Mouse (Mus musculus): ENCODE results near the gene Adamts17. TPM values are rescaled to one million over a fixed set of nuclear protein-coding genes. Genes with fewer than 3 reads are reported as not detected.

Gene Adamts17
- total and polyA plus RNA-seq, 3 experiments, result not detected

GRCm38 (mm10) chr7:66812289-66812688 lies 27.2 kb upstream of the Adamts17 start:
- Histone ChIP-seq H3K4me2 (ENCODE audit: insufficient read depth, low read depth, poor library complexity, severe bottlenecking) (no peak overlapping the region), H3K4me3 (replicated peaks in 1 of 3; ENCODE audit: low read depth in 2 of 3, low read length in 2 of 3, poor library complexity in 1 of 3) (no peak overlapping the region), H3K9ac (ENCODE audit: insufficient read depth, low read depth) (no peak overlapping the region), H3K27ac (ENCODE audit: insufficient read depth, low read depth) (no peak overlapping the region), H3K27me3 (replicated peaks) (peaks cover 39% of the 10 kb centered on the region), H3K9me3 (replicated peaks; ENCODE audit: low read length) (no peaks in the 10 kb centered on the region), H3K36me3 (replicated peaks in 1 of 2; ENCODE audit: control insufficient read depth in 1 of 2, insufficient read depth in 1 of 2, low read length in 1 of 2) (no peaks in the 10 kb centered on the region), H3K79me2 (replicated peaks; ENCODE audit: control insufficient read depth, extremely low read depth, insufficient read depth, poor library complexity, severe bottlenecking) (no peaks in the 10 kb centered on the region), H3K4me1 (ENCODE audit: control insufficient read depth in 1 of 2, insufficient read depth in 2 of 2) (no peaks in the 10 kb centered on the region)
- in situ Hi-C loops (cut with MboI; ENCODE audit: low pct_ligation_motif_present, low pct_unique_long_range_greater_than_20kb, low sequenced_read_pairs), result no loop called here
- dilution Hi-C loops (cut with MboI; ENCODE audit: extremely low pct_ligation_motif_present, extremely low pct_unique_long_range_greater_than_20kb, low sequenced_read_pairs), result no loop called here
- DNase-seq (ENCODE audit: extremely low read depth), result no peak
- TF ChIP-seq IRF4 (IDR thresholded peaks at IDR 0.05; ENCODE audit: low read depth, low read length) (no peak), ELF1 (IDR thresholded peaks at IDR 0.05; ENCODE audit: low read depth, low read length) (no peak), RAD21 (IDR thresholded peaks at IDR 0.05; ENCODE audit: low read depth, low read length) (no peak), BHLHE40 (IDR thresholded peaks at IDR 0.05; ENCODE audit: low read depth, low read length) (no peak), ZNF384 (IDR thresholded peaks at IDR 0.05; ENCODE audit: low read depth, low read length) (no peak), PAX5 (IDR thresholded peaks at IDR 0.05; ENCODE audit: low read length) (no peak), KAT2A (IDR thresholded peaks at IDR 0.05; ENCODE audit: insufficient replicate concordance, low read length) (no peak), E2F4 (IDR thresholded peaks at IDR 0.05; ENCODE audit: insufficient replicate concordance, low read depth, low read length) (no peak), MXI1 (IDR thresholded peaks at IDR 0.05; ENCODE audit: low read depth, low read length) (no peak), MEF2A (IDR thresholded peaks at IDR 0.05; ENCODE audit: borderline replicate concordance, low read depth, low read length) (no peak), UBTF (IDR thresholded peaks at IDR 0.05; ENCODE audit: low read depth, low read length) (no peak), CHD1 (IDR thresholded peaks at IDR 0.05; ENCODE audit: low read depth, low read length) (no peak), EP300 (IDR thresholded peaks at IDR 0.05; ENCODE audit: low read length) (no peak), MAZ (IDR thresholded peaks at IDR 0.05; ENCODE audit: low read depth, low read length) (no peak), POLR2A (IDR thresholded peaks at IDR 0.05; ENCODE audit: low read depth, low read length) (no peak), SMC3 (IDR thresholded peaks at IDR 0.05; ENCODE audit: low read depth, low read length) (no peak), ZC3H11A (IDR thresholded peaks at IDR 0.05; ENCODE audit: low read depth, low read length) (no peak), USF1 (IDR thresholded peaks at IDR 0.05; ENCODE audit: low read depth, low read length) (no peak), CTCF (conservative IDR thresholded peaks at IDR 0.05 in 1 of 2, IDR thresholded peaks at IDR 0.05 in 1 of 2; ENCODE audit: low read depth in 2 of 2, low read length in 2 of 2) (no peak), JUND (conservative IDR thresholded peaks at IDR 0.05; ENCODE audit: low read depth, low read length) (no peak)

- Histone ChIP-seq H3K9ac (ENCODE audit: insufficient read depth, low read depth) (no peak overlapping the region), H3K4me2 (ENCODE audit: insufficient read depth, low read depth, poor library complexity, severe bottlenecking) (no peak overlapping the region; the same call in 1 of the 2 replicates), H3K36me3 (replicated peaks in 1 of 2; ENCODE audit: control insufficient read depth in 1 of 2, insufficient read depth in 1 of 2, low read length in 1 of 2) (no peaks in the 10 kb centered on the region), H3K79me2 (replicated peaks; ENCODE audit: control insufficient read depth, extremely low read depth, insufficient read depth, poor library complexity, severe bottlenecking) (no peaks in the 10 kb centered on the region), H3K4me3 (replicated peaks in 1 of 3; ENCODE audit: low read depth in 2 of 3, low read length in 2 of 3, poor library complexity in 1 of 3) (no peak overlapping the region), H3K27me3 (replicated peaks) (peaks cover 40% of the 10 kb centered on the region), H3K9me3 (replicated peaks; ENCODE audit: low read length) (no peaks in the 10 kb centered on the region), H3K27ac (ENCODE audit: insufficient read depth, low read depth) (no peak overlapping the region), H3K4me1 (ENCODE audit: control insufficient read depth in 1 of 2, insufficient read depth in 2 of 2) (no peaks in the 10 kb centered on the region)
- dilution Hi-C loops (cut with MboI; ENCODE audit: extremely low pct_ligation_motif_present, extremely low pct_unique_long_range_greater_than_20kb, low sequenced_read_pairs) (no loop called here), in situ Hi-C loops (cut with MboI; ENCODE audit: low pct_ligation_motif_present, low pct_unique_long_range_greater_than_20kb, low sequenced_read_pairs) (no loop called here)
- no peak for DNase-seq (ENCODE audit: extremely low read depth)
- TF ChIP-seq CHD2 (IDR thresholded peaks at IDR 0.05; ENCODE audit: low read length), result no peak
- TF ChIP-seq GABPA (IDR thresholded peaks at IDR 0.05; ENCODE audit: insufficient replicate concordance, low read depth, low read length), result no peak
- TF ChIP-seq BHLHE40 (IDR thresholded peaks at IDR 0.05; ENCODE audit: low read depth, low read length), result no peak
- TF ChIP-seq USF1 (IDR thresholded peaks at IDR 0.05; ENCODE audit: low read depth, low read length), result no peak
- no peak for TF ChIP-seq JUN (IDR thresholded peaks at IDR 0.05; ENCODE audit: insufficient read depth, low read depth, low read length)
- no peak for TF ChIP-seq MAFK (IDR thresholded peaks at IDR 0.05; ENCODE audit: insufficient replicate concordance, low read length)
- no peak for TF ChIP-seq ELF1 (IDR thresholded peaks at IDR 0.05; ENCODE audit: low read depth, low read length)
- TF ChIP-seq MAX (IDR thresholded peaks at IDR 0.05; ENCODE audit: low read length), result no peak
- no peak for TF ChIP-seq SMC3 (IDR thresholded peaks at IDR 0.05; ENCODE audit: low read depth, low read length)
- no peak for TF ChIP-seq ETS1 (conservative IDR thresholded peaks at IDR 0.05; ENCODE audit: low read depth, low read length)
- no peak for TF ChIP-seq POLR2A (IDR thresholded peaks at IDR 0.05; ENCODE audit: low read depth, low read length)
- TF ChIP-seq KAT2A (IDR thresholded peaks at IDR 0.05; ENCODE audit: insufficient replicate concordance, low read length), result no peak
- TF ChIP-seq MEF2A (IDR thresholded peaks at IDR 0.05; ENCODE audit: borderline replicate concordance, low read depth, low read length), result no peak
- peak; percentile 87 for TF ChIP-seq TBP (conservative IDR thresholded peaks at IDR 0.05; ENCODE audit: low read depth, low read length)
- no peak for TF ChIP-seq MAZ (IDR thresholded peaks at IDR 0.05; ENCODE audit: low read depth, low read length)
- no peak for TF ChIP-seq HCFC1 (IDR thresholded peaks at IDR 0.05; ENCODE audit: low read depth, low read length)
- TF ChIP-seq EP300 (IDR thresholded peaks at IDR 0.05; ENCODE audit: low read length), result no peak
- 0 out of 2 replicates have a peak, but pooled peaks have one; percentile 35 for TF ChIP-seq UBTF (IDR thresholded peaks at IDR 0.05; ENCODE audit: low read depth, low read length)
Observed at GRCm38 (mm10) chr7:66812737-66813136, 26.8 kb upstream of the Adamts17 start.
